Mouse (Mus musculus) bone marrow macrophage, adult 2 months (primary cell): ENCODE data around the gene Trpm7. TPM values are rescaled to one million over a fixed set of nuclear protein-coding genes. Genes with fewer than 3 reads are reported as not detected.

Experiments
- H3K27ac ChIP-seq: 2 replicates; pipeline ENCODE4 v1.5.1; 2012; ENCODE audit warnings: low read depth, low read length; ENCODE audit not compliant: insufficient read depth
- H3K4me1 ChIP-seq: 2 replicates; pipeline ENCODE4 v1.6.1; 2012; ENCODE audit warnings: low read length; ENCODE audit not compliant: control insufficient read depth, insufficient read depth
- H3K4me3 ChIP-seq: 2 replicates; pipeline ENCODE4 v1.5.1; 2012; ENCODE audit warnings: mild to moderate bottlenecking, low read length, moderate library complexity; ENCODE audit not compliant: insufficient read depth
- CTCF ChIP-seq: IDR thresholded peaks from 2 replicates; pipeline ENCODE4 v1.5.1; 2012; ENCODE audit warnings: low read depth, mild to moderate bottlenecking, low read length, moderate library complexity
- POLR2A ChIP-seq: IDR thresholded peaks from 2 replicates; pipeline ENCODE4 v1.6.1; 2012; ENCODE audit warnings: mild to moderate bottlenecking, low read depth, low read length, borderline replicate concordance
- polyA plus RNA-seq: library from polyadenylated mRNA; stranded (reverse); fragments of >200 nt; gene quantifications from 2 replicates; pipeline ENCODE4 v1.2.4, GENCODE M21; 2012; ENCODE audit not compliant: missing spikeins, insufficient read depth, insufficient read length

Trpm7 gene
- 53.2 and 55.1 TPM in 2 replicates for polyA plus RNA-seq

GRCm38 (mm10) chr2:126875871-126876796, at the start of gene Trpm7:
Gene Trpm7 (minus strand): TSS chr2:126876230.
- Histone ChIP-seq H3K4me3 (peak within 1 kb of the TSS; percentile 68), H3K4me1 (peaks cover 5% of the 10 kb centered on the region; the same call in 1 of the 2 replicates), H3K27ac (peak within 1 kb of the TSS; percentile 90)
- peak; percentile 71; the same call in 1 of the 2 replicates for TF ChIP-seq POLR2A
- no peak for TF ChIP-seq CTCF

GRCm38 (mm10) chr2:126920358-126921060, 44.5 kb upstream of the Trpm7 start:
- no peak for TF ChIP-seq CTCF
- TF ChIP-seq POLR2A: no peak
- Histone ChIP-seq H3K4me1 (no peaks in the 10 kb centered on the region), H3K27ac (no peak overlapping the region), H3K4me3 (no peak overlapping the region)

DNA sequence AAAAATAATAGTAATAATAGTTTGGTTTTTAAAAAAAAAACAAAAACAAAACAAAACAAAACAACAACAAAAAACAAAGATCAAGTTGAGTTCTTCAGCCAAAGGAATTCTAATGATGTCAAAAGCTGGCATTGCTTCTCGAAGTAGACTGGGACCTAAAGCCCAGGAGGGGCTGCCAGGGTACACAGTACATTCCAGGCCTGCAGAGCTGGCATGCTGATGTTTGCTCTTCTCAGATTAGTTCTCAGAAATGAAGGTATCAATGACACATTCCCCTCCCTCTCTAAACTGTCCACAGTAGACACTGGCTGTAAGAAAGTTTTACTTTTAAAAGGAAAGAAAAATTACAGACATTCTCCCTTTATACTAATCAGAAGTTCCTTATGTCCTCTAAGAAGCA, 40.2 kb upstream of the Trpm7 start:
- Histone ChIP-seq H3K4me3 (no peak overlapping the region), H3K4me1 (no peaks in the 10 kb centered on the region), H3K27ac (no peak overlapping the region)
- TF ChIP-seq CTCF: no peak
- TF ChIP-seq POLR2A: no peak

GRCm38 (mm10) chr2:126914096-126914495, 38.1 kb upstream of the Trpm7 start:
- Histone ChIP-seq H3K4me1 (no peaks in the 10 kb centered on the region), H3K4me3 (no peak overlapping the region), H3K27ac (no peak overlapping the region)
- TF ChIP-seq POLR2A (no peak), CTCF (no peak)

DNA sequence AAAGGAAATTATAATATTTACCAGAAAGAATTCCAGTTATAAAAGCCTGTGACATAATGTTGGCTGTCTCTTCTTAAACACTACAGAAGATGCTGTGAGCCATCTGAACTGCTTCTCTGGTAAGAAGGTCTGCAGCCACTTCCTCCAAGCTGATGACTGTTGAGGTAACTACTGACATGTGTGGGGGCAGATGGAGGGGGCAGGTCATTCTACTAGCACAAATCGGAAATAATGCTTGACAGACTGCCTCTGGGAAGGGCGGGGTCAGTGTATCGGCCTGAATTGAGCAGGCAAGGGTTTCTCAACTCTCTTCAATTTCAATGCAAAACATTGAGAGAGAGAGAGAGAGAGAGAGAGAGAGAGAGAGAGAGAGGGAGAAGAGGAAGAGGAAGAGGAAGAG, 28.1 kb upstream of the Trpm7 start:
- H3K4me1 ChIP-seq: no peaks in the 10 kb centered on the region
- TF ChIP-seq CTCF: no peak
- no peak for TF ChIP-seq POLR2A
- H3K4me3 ChIP-seq: no peak overlapping the region
- no peak overlapping the region for H3K27ac ChIP-seq

DNA sequence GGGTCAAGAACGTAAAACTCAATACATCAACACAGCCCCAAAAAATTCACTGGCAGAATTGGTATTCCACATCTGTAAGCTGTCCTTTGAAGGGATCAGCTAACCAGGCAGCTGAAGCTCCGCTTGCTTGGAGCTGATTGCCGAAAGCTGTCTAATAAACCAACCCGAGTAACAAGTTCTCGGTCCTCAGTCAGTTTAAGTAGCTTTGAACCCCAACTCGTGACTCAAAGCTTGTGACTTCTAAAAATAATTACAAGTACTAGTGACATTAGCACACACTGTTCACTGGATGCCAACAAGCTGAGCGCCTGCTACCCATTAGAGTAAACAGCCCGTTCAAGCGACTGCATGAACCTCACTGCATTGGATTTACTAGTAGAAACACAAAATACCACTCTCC, 21.5 kb upstream of the Trpm7 start:
- Histone ChIP-seq H3K4me1 (no peaks in the 10 kb centered on the region), H3K4me3 (no peak overlapping the region), H3K27ac (no peak overlapping the region)
- TF ChIP-seq POLR2A (no peak), CTCF (no peak)

GRCm38 (mm10) chr2:126896941-126897340, 20.9 kb upstream of the Trpm7 start:
- TF ChIP-seq POLR2A: no peak
- no peak overlapping the region for H3K27ac ChIP-seq
- no peaks in the 10 kb centered on the region for H3K4me1 ChIP-seq
- no peak overlapping the region for H3K4me3 ChIP-seq

DNA sequence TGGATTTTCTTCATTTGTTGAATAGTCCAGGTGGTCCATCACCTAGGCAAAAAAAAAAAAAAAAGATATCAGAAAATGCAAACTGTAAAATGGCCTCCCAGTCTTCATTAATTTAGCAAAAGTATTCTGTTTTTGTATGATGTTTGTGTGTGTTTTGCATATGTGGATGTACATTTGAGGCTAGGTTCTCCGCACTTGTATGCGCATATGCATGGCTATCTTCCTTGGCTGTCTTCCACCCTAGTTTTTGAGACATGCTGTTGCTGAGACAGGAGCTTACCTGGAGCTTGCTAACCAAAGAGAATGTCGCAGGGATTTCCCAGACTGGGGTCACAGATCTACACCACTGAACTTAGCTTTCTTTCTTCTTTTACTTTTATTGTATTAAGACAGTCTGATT, 18.2 kb upstream of the Trpm7 start:
- Histone ChIP-seq H3K4me1 (no peaks in the 10 kb centered on the region), H3K4me3 (no peak overlapping the region), H3K27ac (no peak overlapping the region)
- TF ChIP-seq POLR2A (no peak), CTCF (no peak)

- Histone ChIP-seq H3K4me1 (no peaks in the 10 kb centered on the region), H3K27ac (no peak overlapping the region), H3K4me3 (no peak overlapping the region)
- TF ChIP-seq POLR2A: no peak
- TF ChIP-seq CTCF: no peak
Observed at GRCm38 (mm10) chr2:126892316-126892715, 16.3 kb upstream of the Trpm7 start.

- TF ChIP-seq CTCF (no peak), POLR2A (no peak)
- H3K4me1 ChIP-seq: no peaks in the 10 kb centered on the region
- H3K4me3 ChIP-seq: no peak overlapping the region
- H3K27ac ChIP-seq: no peak overlapping the region
Observed at GRCm38 (mm10) chr2:126891743-126892142, 15.7 kb upstream of the Trpm7 start.
